Mouse (Mus musculus) CH12.LX (cell line): ENCODE results near the gene Arpp21. TPM values are rescaled to one million over a fixed set of nuclear protein-coding genes. Genes with fewer than 3 reads are reported as not detected.

ENCODE experiments used
- DNase-seq: peaks from one replicate; pipeline ENCODE4 v3.0.0-alpha.2; 2013; ENCODE audit errors: extremely low read depth
- H3K27ac ChIP-seq: 2 replicates; pipeline ENCODE4 v1.5.1; 2012; ENCODE audit warnings: low read depth, mild to moderate bottlenecking, control low read depth, moderate library complexity; ENCODE audit not compliant: insufficient read depth
- H3K27me3 ChIP-seq: replicated peaks from 2 replicates; pipeline ENCODE3; 2012; ENCODE audit warnings: inconsistent platforms
- H3K36me3 ChIP-seq, 2 experiments: replicated peaks in 1 of 2; 2 replicates each; pipeline versions ENCODE3 to v1.6.1; 2012; ENCODE audit warnings: inconsistent platforms in 1 of 2, low read length in 1 of 2, mild to moderate bottlenecking in 1 of 2, mixed read lengths in 1 of 2, moderate library complexity in 1 of 2; ENCODE audit not compliant: control insufficient read depth in 1 of 2, insufficient read depth in 1 of 2
- H3K4me1 ChIP-seq, 2 experiments: 2 replicates each; pipeline ENCODE4 v1.6.1; 2012; ENCODE audit warnings: inconsistent platforms in 1 of 2, moderate library complexity in 1 of 2; ENCODE audit not compliant: insufficient read depth in 2 of 2, control insufficient read depth in 1 of 2
- H3K4me2 ChIP-seq: 2 replicates; pipeline ENCODE4 v1.6.1; 2012; ENCODE audit warnings: low read depth, mild to moderate bottlenecking, control low read depth; ENCODE audit not compliant: poor library complexity, insufficient read depth, severe bottlenecking
- H3K4me3 ChIP-seq, 3 experiments: fragments of 150-350 bp in 1 of 3; sonication (generic) in 1 of 3; replicated peaks in 1 of 3; 2 replicates each; pipeline versions ENCODE3 to v1.5.1; 2011 to 2012; ENCODE audit warnings: low read depth in 2 of 3, low read length in 2 of 3, mild to moderate bottlenecking in 2 of 3, moderate library complexity in 2 of 3, control low read depth in 1 of 3, improper control_type of control experiment in 1 of 3, inconsistent platforms in 1 of 3, mixed read lengths in 1 of 3; ENCODE audit not compliant: poor library complexity in 1 of 3
- H3K79me2 ChIP-seq: replicated peaks from 2 replicates; pipeline ENCODE4 v1.6.1; 2012; ENCODE audit warnings: mild to moderate bottlenecking, moderate library complexity; ENCODE audit not compliant: control insufficient read depth, poor library complexity, insufficient read depth, severe bottlenecking; ENCODE audit errors: extremely low read depth
- H3K9ac ChIP-seq: 2 replicates; pipeline ENCODE4 v1.6.1; 2012; ENCODE audit warnings: low read depth, mild to moderate bottlenecking, control low read depth, moderate library complexity; ENCODE audit not compliant: insufficient read depth
- H3K9me3 ChIP-seq: replicated peaks from 2 replicates; pipeline ENCODE3; 2012; ENCODE audit warnings: low read length, inconsistent platforms, mixed read lengths
- CHD1 ChIP-seq: IDR thresholded peaks from 2 replicates; pipeline ENCODE4 v1.6.1; 2012; ENCODE audit warnings: low read depth, low read length, improper control_type of control experiment, inconsistent platforms
- CTCF ChIP-seq, 2 experiments: IDR thresholded peaks in 1 of 2; conservative IDR thresholded peaks in 1 of 2; 2 replicates each; pipeline ENCODE4 v1.5.1; 2011 to 2012; ENCODE audit warnings: low read depth in 2 of 2, low read length in 2 of 2, improper control_type of control experiment in 1 of 2, inconsistent platforms in 1 of 2, mild to moderate bottlenecking in 1 of 2, moderate library complexity in 1 of 2
- E2F4 ChIP-seq: IDR thresholded peaks from 2 replicates; pipeline ENCODE4 v1.6.1; 2011; ENCODE audit warnings: low read depth, low read length, improper control_type of control experiment; ENCODE audit not compliant: insufficient replicate concordance
- ELF1 ChIP-seq: IDR thresholded peaks from 2 replicates; pipeline ENCODE4 v1.6.1; 2014; ENCODE audit warnings: low read depth, mild to moderate bottlenecking, inconsistent platforms, low read length, improper control_type of control experiment
- EP300 ChIP-seq: IDR thresholded peaks from 2 replicates; pipeline ENCODE4 v1.6.1; 2011; ENCODE audit warnings: low read length, improper control_type of control experiment
- ETS1 ChIP-seq: conservative IDR thresholded peaks from 2 replicates; pipeline ENCODE4 v1.6.1; 2012; ENCODE audit warnings: low read depth, mild to moderate bottlenecking, inconsistent platforms, low read length, improper control_type of control experiment, moderate library complexity
- GABPA ChIP-seq: IDR thresholded peaks from 2 replicates; pipeline ENCODE4 v1.6.1; 2012; ENCODE audit warnings: low read depth, low read length, improper control_type of control experiment, inconsistent platforms; ENCODE audit not compliant: insufficient replicate concordance
- HCFC1 ChIP-seq: IDR thresholded peaks from 2 replicates; pipeline ENCODE4 v1.6.1; 2012; ENCODE audit warnings: low read depth, mild to moderate bottlenecking, inconsistent platforms, low read length, improper control_type of control experiment
- IRF4 ChIP-seq: IDR thresholded peaks from 2 replicates; pipeline ENCODE4 v1.6.1; 2014; ENCODE audit warnings: low read depth, mild to moderate bottlenecking, inconsistent platforms, low read length, improper control_type of control experiment
- JUN ChIP-seq: IDR thresholded peaks from 2 replicates; pipeline ENCODE4 v1.6.1; 2011; ENCODE audit warnings: low read depth, mild to moderate bottlenecking, low read length, improper control_type of control experiment, moderate library complexity; ENCODE audit not compliant: insufficient read depth
- KAT2A ChIP-seq: IDR thresholded peaks from 2 replicates; pipeline ENCODE4 v1.6.1; 2012; ENCODE audit warnings: low read length, improper control_type of control experiment, inconsistent platforms; ENCODE audit not compliant: insufficient replicate concordance
- MAX ChIP-seq: IDR thresholded peaks from 2 replicates; pipeline ENCODE4 v1.6.1; 2011; ENCODE audit warnings: low read length, improper control_type of control experiment
- MEF2A ChIP-seq: IDR thresholded peaks from 2 replicates; pipeline ENCODE4 v1.6.1; 2014; ENCODE audit warnings: low read depth, mild to moderate bottlenecking, inconsistent platforms, low read length, improper control_type of control experiment, borderline replicate concordance
- MXI1 ChIP-seq: IDR thresholded peaks from 2 replicates; pipeline ENCODE4 v1.6.1; 2011; ENCODE audit warnings: mild to moderate bottlenecking, low read depth, low read length, improper control_type of control experiment
- MYC ChIP-seq: IDR thresholded peaks from 2 replicates; pipeline ENCODE4 v1.6.1; 2011; ENCODE audit warnings: low read depth, mild to moderate bottlenecking, improper control_type of control experiment, low read length
- NELFE ChIP-seq: IDR thresholded peaks from 2 replicates; pipeline ENCODE4 v1.6.1; 2011; ENCODE audit warnings: low read depth, low read length, improper control_type of control experiment
- NRF1 ChIP-seq: IDR thresholded peaks from 2 replicates; pipeline ENCODE4 v1.6.1; 2014; ENCODE audit warnings: low read depth, mild to moderate bottlenecking, inconsistent platforms, low read length, improper control_type of control experiment, moderate library complexity
- PAX5 ChIP-seq: IDR thresholded peaks from 2 replicates; pipeline ENCODE4 v1.6.1; 2012; ENCODE audit warnings: low read length, inconsistent platforms, mixed read lengths
- POLR2A ChIP-seq: IDR thresholded peaks from 2 replicates; pipeline ENCODE4 v1.6.1; 2011; ENCODE audit warnings: low read depth, mild to moderate bottlenecking, improper control_type of control experiment, low read length
- POLR2AphosphoS2 ChIP-seq: IDR thresholded peaks from 2 replicates; pipeline ENCODE4 v1.6.1; 2011; ENCODE audit warnings: low read depth, low read length, improper control_type of control experiment
- RCOR1 ChIP-seq: conservative IDR thresholded peaks from 2 replicates; pipeline ENCODE4 v1.6.1; 2012; ENCODE audit warnings: low read depth, mild to moderate bottlenecking, inconsistent platforms, low read length, improper control_type of control experiment
- TBP ChIP-seq: conservative IDR thresholded peaks from 2 replicates; pipeline ENCODE4 v1.6.1; 2011; ENCODE audit warnings: low read depth, low read length, improper control_type of control experiment
- USF1 ChIP-seq: IDR thresholded peaks from 2 replicates; pipeline ENCODE4 v1.6.1; 2014; ENCODE audit warnings: low read depth, mild to moderate bottlenecking, inconsistent platforms, low read length, improper control_type of control experiment
- USF2 ChIP-seq: conservative IDR thresholded peaks from 2 replicates; pipeline ENCODE4 v1.6.1; 2011; ENCODE audit warnings: low read depth, low read length, improper control_type of control experiment
- ZC3H11A ChIP-seq: IDR thresholded peaks from 2 replicates; pipeline ENCODE4 v1.6.1; 2012; ENCODE audit warnings: low read depth, mild to moderate bottlenecking, inconsistent platforms, low read length, improper control_type of control experiment
- ZKSCAN1 ChIP-seq: IDR thresholded peaks from 2 replicates; pipeline ENCODE4 v1.6.1; 2012; ENCODE audit warnings: low read depth, inconsistent platforms, low read length, improper control_type of control experiment, borderline replicate concordance
- ZMIZ1 ChIP-seq: IDR thresholded peaks from 2 replicates; pipeline ENCODE4 v1.6.1; 2012; ENCODE audit warnings: low read depth, mild to moderate bottlenecking, inconsistent platforms, low read length, improper control_type of control experiment
- ZNF384 ChIP-seq: IDR thresholded peaks from 2 replicates; pipeline ENCODE4 v1.6.1; 2012; ENCODE audit warnings: low read depth, low read length, improper control_type of control experiment, inconsistent platforms
- dilution Hi-C: fragments of 300-500 bp; cut with MboI; formaldehyde crosslinking; loops from 2 replicates; pipeline ENCODE4 v1.14.3; 2020; ENCODE audit warnings: low sequenced_read_pairs; ENCODE audit not compliant: extremely low pct_unique_long_range_greater_than_20kb, extremely low pct_ligation_motif_present
- in situ Hi-C: fragments of 300-500 bp; cut with MboI; formaldehyde crosslinking; loops from 3 replicates; pipeline ENCODE4 v1.14.3; 2019; ENCODE audit warnings: low sequenced_read_pairs, low pct_ligation_motif_present, low pct_unique_long_range_greater_than_20kb, mixed read lengths
- polyA plus RNA-seq: library from polyadenylated mRNA; unstranded; fragments of >175 nt; gene quantifications from 2 replicates; pipeline ENCODE4 v1.2.1, GENCODE M21; 2012; ENCODE audit warnings: low read depth; ENCODE audit not compliant: insufficient read length
- total RNA-seq, 2 experiments: library from RNA; depleted of rRNA; stranded (reverse); fragments of 300-350 nt in 1 of 2; fragments of >200 nt in 1 of 2; gene quantifications; 2 replicates each; pipeline ENCODE4 v1.2.3; 2012 to 2014

Arpp21 gene
- total and polyA plus RNA-seq, 3 experiments = not detected

DNA sequence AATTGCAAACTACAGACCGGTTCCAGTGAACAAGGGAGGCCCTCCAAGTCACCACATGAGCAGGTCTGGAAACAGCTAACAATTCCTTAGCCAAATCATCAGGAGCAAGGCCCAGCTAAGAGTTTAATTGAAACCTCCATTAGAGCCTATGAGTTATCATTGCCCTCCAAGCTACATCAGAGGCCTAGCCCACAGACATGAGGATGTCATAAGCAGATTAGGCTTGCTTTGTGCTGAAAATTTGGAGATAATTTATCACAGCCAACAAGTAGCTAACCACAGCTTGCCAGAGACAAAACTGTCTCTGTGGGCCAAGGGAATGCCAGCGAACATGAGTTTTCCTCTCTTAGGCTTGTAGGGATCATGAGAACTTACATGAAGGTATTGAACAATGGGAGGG is 83.0 kb downstream of the Arpp21 start:
- no peak for DNase-seq
- H3K9me3 ChIP-seq = peaks cover 64% of the 10 kb centered on the region
- in situ Hi-C loops = no loop called here
- no peaks in the 10 kb centered on the region for H3K4me1 ChIP-seq
- H3K4me3 ChIP-seq = no peak overlapping the region
- H3K27ac ChIP-seq = no peak overlapping the region
- dilution Hi-C loops = no loop called here
- no peaks in the 10 kb centered on the region for H3K36me3 ChIP-seq
- H3K27me3 ChIP-seq = no peaks in the 10 kb centered on the region
- H3K4me2 ChIP-seq = no peak overlapping the region
- H3K9ac ChIP-seq = no peak overlapping the region
- H3K79me2 ChIP-seq = no peaks in the 10 kb centered on the region
- no peak for TF ChIP-seq MXI1
- TF ChIP-seq ELF1 = no peak
- TF ChIP-seq MAX = no peak
- TF ChIP-seq POLR2AphosphoS2 = no peak
- TF ChIP-seq PAX5 = no peak
- TF ChIP-seq ZMIZ1 = no peak
- TF ChIP-seq GABPA = no peak
- no peak for TF ChIP-seq TBP
- TF ChIP-seq RCOR1 = no peak
- no peak for TF ChIP-seq NRF1
- no peak for TF ChIP-seq ZKSCAN1
- TF ChIP-seq MYC = no peak
- no peak for TF ChIP-seq HCFC1
- TF ChIP-seq USF1 = no peak
- no peak for TF ChIP-seq ZNF384
- TF ChIP-seq IRF4 = no peak
- TF ChIP-seq CHD1 = no peak

GRCm38 (mm10) chr9:112151177-112151576 is 84.6 kb downstream of the Arpp21 start:
- Histone ChIP-seq H3K4me2 (no peak overlapping the region), H3K9me3 (peaks cover 59% of the 10 kb centered on the region), H3K4me3 (no peak overlapping the region), H3K27ac (no peak overlapping the region), H3K9ac (no peak overlapping the region), H3K79me2 (no peaks in the 10 kb centered on the region), H3K27me3 (no peaks in the 10 kb centered on the region), H3K36me3 (no peaks in the 10 kb centered on the region), H3K4me1 (no peaks in the 10 kb centered on the region)
- dilution Hi-C loops (no loop called here), in situ Hi-C loops (no loop called here)
- no peak for DNase-seq
- TF ChIP-seq CTCF (conservative IDR thresholded peaks at IDR 0.05 in 1 of 2, IDR thresholded peaks at IDR 0.05 in 1 of 2; ENCODE audit: low read depth in 2 of 2, low read length in 2 of 2) (no peak), ZC3H11A (no peak), EP300 (no peak), PAX5 (no peak), E2F4 (no peak), IRF4 (no peak), KAT2A (no peak), NRF1 (no peak), MYC (no peak), JUN (no peak), POLR2A (no peak), POLR2AphosphoS2 (no peak), ZKSCAN1 (no peak), USF2 (no peak), NELFE (no peak), ETS1 (no peak), MEF2A (no peak)
